Mouse (Mus musculus): Measurements from ENCODE around the gene Ckb. TPM values are rescaled to one million over a fixed set of nuclear protein-coding genes. Genes with fewer than 3 reads are reported as not detected.

Gene Ckb
- total and polyA plus RNA-seq, 3 experiments = 0.08 TPM; not detected in 2

GRCm38 (mm10) chr12:111692899-111693298 lies 20.8 kb upstream of the Ckb start:
- Histone ChIP-seq H3K79me2 (ENCODE audit: control insufficient read depth, insufficient read depth, low read length, poor library complexity) (no peaks in the 10 kb centered on the region), H3K27ac (ENCODE audit: control insufficient read depth, low read depth, low read length) (no peak overlapping the region), H3K4me3 (ENCODE audit: control insufficient read depth in 1 of 2, insufficient read depth in 1 of 2, low read depth in 2 of 2, low read length in 2 of 2) (no peak overlapping the region), H3K9ac (ENCODE audit: control insufficient read depth, low read depth, low read length, poor library complexity, severe bottlenecking) (no peak overlapping the region), H3K9me3 (replicated peaks; ENCODE audit: insufficient read depth, low read length) (no peaks in the 10 kb centered on the region), H3K36me3 (ENCODE audit: control insufficient read depth in 1 of 2, insufficient read depth in 2 of 2, low read length in 2 of 2) (no peaks in the 10 kb centered on the region), H3K27me3 (ENCODE audit: control insufficient read depth in 1 of 2, insufficient read depth in 2 of 2, low read length in 2 of 2) (no peaks in the 10 kb centered on the region), H3K4me1 (ENCODE audit: control insufficient read depth in 1 of 2, insufficient read depth in 2 of 2, low read length in 2 of 2) (no peaks in the 10 kb centered on the region)
- TF ChIP-seq UBTF (IDR thresholded peaks at IDR 0.05; ENCODE audit: borderline replicate concordance, insufficient read depth, low read depth, low read length) (no peak), USF2 (IDR thresholded peaks at IDR 0.05; ENCODE audit: borderline replicate concordance in 1 of 2, insufficient read depth in 1 of 2, low read depth in 1 of 2, low read length in 2 of 2) (no peak), E2F4 (IDR thresholded peaks at IDR 0.05; ENCODE audit: borderline replicate concordance, low read depth, low read length) (no peak), BHLHE40 (IDR thresholded peaks at IDR 0.05; ENCODE audit: borderline replicate concordance, low read depth, low read length) (no peak), ZMIZ1 (IDR thresholded peaks at IDR 0.05; ENCODE audit: low read depth, low read length) (no peak), MAX (IDR thresholded peaks at IDR 0.05; ENCODE audit: low read length) (no peak), MAFK (IDR thresholded peaks at IDR 0.05; ENCODE audit: borderline replicate concordance, low read depth, low read length) (no peak), POLR2AphosphoS5 (IDR thresholded peaks at IDR 0.05; ENCODE audit: borderline replicate concordance, low read depth, low read length) (no peak), USF1 (IDR thresholded peaks at IDR 0.05; ENCODE audit: low read depth, low read length) (no peak), MXI1 (IDR thresholded peaks at IDR 0.05; ENCODE audit: low read depth, low read length) (no peak), ETS1 (IDR thresholded peaks at IDR 0.05; ENCODE audit: low read depth, low read length) (no peak), ELF1 (IDR thresholded peaks at IDR 0.05; ENCODE audit: low read depth, low read length) (no peak), TAL1 (IDR thresholded peaks at IDR 0.05; ENCODE audit: low read length) (no peak), CTCF (IDR thresholded peaks at IDR 0.05 in 2 of 3, conservative IDR thresholded peaks at IDR 0.05 in 1 of 3; ENCODE audit: control insufficient read depth in 1 of 3, insufficient read depth in 1 of 3, low read depth in 2 of 3, low read length in 3 of 3, poor library complexity in 1 of 3, severe bottlenecking in 1 of 3) (no peak), SMC3 (IDR thresholded peaks at IDR 0.05; ENCODE audit: low read depth, low read length) (no peak), JUND (IDR thresholded peaks at IDR 0.05; ENCODE audit: low read depth, low read length) (no peak), EP300 (IDR thresholded peaks at IDR 0.05; ENCODE audit: low read depth in 1 of 2, low read length in 2 of 2) (no peak), MAZ (IDR thresholded peaks at IDR 0.05; ENCODE audit: low read depth, low read length) (no peak)
- DNase-seq (ENCODE audit: low read depth, low spot score) = no peak

DNA sequence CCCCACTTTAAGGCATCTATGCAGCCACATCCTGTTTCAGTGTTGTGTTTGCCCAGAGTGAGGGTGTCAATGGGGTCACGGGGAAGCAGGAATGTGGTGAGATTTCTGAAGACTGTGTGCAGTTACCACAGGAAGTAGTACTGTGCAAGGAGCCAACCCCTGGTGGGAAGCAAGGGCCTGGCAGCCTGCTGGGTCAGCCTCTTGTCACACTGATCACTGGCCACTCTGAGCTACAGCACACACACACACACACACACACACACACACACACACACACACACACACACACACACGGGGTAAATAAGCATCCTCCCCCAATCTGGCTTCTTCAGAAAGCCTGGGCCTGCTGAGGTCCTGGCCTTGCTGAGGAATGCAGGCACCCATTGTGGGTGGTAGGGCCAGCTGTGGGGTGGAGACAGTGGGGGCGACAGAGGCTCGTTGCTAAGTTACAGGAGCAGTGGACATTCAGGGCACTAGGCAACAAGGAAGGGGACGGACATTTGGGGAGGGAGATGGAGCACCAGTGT lies 19.3 kb upstream of the Ckb start:
- no peak overlapping the region for H3K9ac ChIP-seq (ENCODE audit: control insufficient read depth, low read depth, low read length, poor library complexity, severe bottlenecking)
- no peak overlapping the region for H3K4me3 ChIP-seq (ENCODE audit: control insufficient read depth in 1 of 2, insufficient read depth in 1 of 2, low read depth in 2 of 2, low read length in 2 of 2)
- no peak for DNase-seq (ENCODE audit: low read depth, low spot score)
- H3K27me3 ChIP-seq (ENCODE audit: control insufficient read depth in 1 of 2, insufficient read depth in 2 of 2, low read length in 2 of 2) = no peaks in the 10 kb centered on the region
- H3K9me3 ChIP-seq (replicated peaks; ENCODE audit: insufficient read depth, low read length) = no peaks in the 10 kb centered on the region
- no peak for TF ChIP-seq RCOR1 (IDR thresholded peaks at IDR 0.05; ENCODE audit: low read depth, low read length)
- TF ChIP-seq MEF2A (IDR thresholded peaks at IDR 0.05; ENCODE audit: extremely low read depth, insufficient replicate concordance, low read depth, low read length, poor library complexity, severe bottlenecking) = no peak
- no peak for TF ChIP-seq TBP (IDR thresholded peaks at IDR 0.05; ENCODE audit: low read depth, low read length)
- TF ChIP-seq SMC3 (IDR thresholded peaks at IDR 0.05; ENCODE audit: low read depth, low read length) = no peak
- TF ChIP-seq ZKSCAN1 (IDR thresholded peaks at IDR 0.05; ENCODE audit: low read depth, low read length) = no peak
- TF ChIP-seq EP300 (IDR thresholded peaks at IDR 0.05; ENCODE audit: low read depth in 1 of 2, low read length in 2 of 2) = no peak
- TF ChIP-seq E2F4 (IDR thresholded peaks at IDR 0.05; ENCODE audit: borderline replicate concordance, low read depth, low read length) = no peak
- TF ChIP-seq ZNF384 (IDR thresholded peaks at IDR 0.05; ENCODE audit: low read depth, low read length) = no peak
- no peak for TF ChIP-seq CTCF (IDR thresholded peaks at IDR 0.05 in 2 of 3, conservative IDR thresholded peaks at IDR 0.05 in 1 of 3; ENCODE audit: control insufficient read depth in 1 of 3, insufficient read depth in 1 of 3, low read depth in 2 of 3, low read length in 3 of 3, poor library complexity in 1 of 3, severe bottlenecking in 1 of 3)
- no peak for TF ChIP-seq HCFC1 (IDR thresholded peaks at IDR 0.05; ENCODE audit: low read depth, low read length)
- TF ChIP-seq ZMIZ1 (IDR thresholded peaks at IDR 0.05; ENCODE audit: low read depth, low read length) = no peak
- TF ChIP-seq MXI1 (IDR thresholded peaks at IDR 0.05; ENCODE audit: low read depth, low read length) = no peak
- no peaks in the 10 kb centered on the region for H3K36me3 ChIP-seq (ENCODE audit: control insufficient read depth in 1 of 2, insufficient read depth in 2 of 2, low read length in 2 of 2)
- H3K79me2 ChIP-seq (ENCODE audit: control insufficient read depth, insufficient read depth, low read length, poor library complexity) = no peaks in the 10 kb centered on the region
- no peaks in the 10 kb centered on the region for H3K4me1 ChIP-seq (ENCODE audit: control insufficient read depth in 1 of 2, insufficient read depth in 2 of 2, low read length in 2 of 2)
- H3K27ac ChIP-seq (ENCODE audit: control insufficient read depth, low read depth, low read length) = no peak overlapping the region
